Mouse (Mus musculus): ENCODE measurements at regions not wholly inside any gene's neighbourhood (a gene's known extent, or its start where the extent isn't known, plus 50 kb on each side); places are given as distances from the start of the nearest gene placed in this dataset.
A peak's percentile ranks its signal among the peaks of the same experiment; 100 is the strongest.

- no peak for DNase-seq (ENCODE audit: low spot score)
- Histone ChIP-seq H3K4me2 (ENCODE audit: low read depth, low read length) (no peak overlapping the region), H3K4me3 (ENCODE audit: low read depth, low read length) (no peak overlapping the region), H3K9ac (replicated peaks; ENCODE audit: low read depth, low read length) (no peak overlapping the region), H3K27me3 (ENCODE audit: control insufficient read depth, insufficient read depth, low read length) (no peaks in the 10 kb centered on the region), H3K9me3 (replicated peaks; ENCODE audit: control insufficient read depth, low read length) (no peaks in the 10 kb centered on the region), H3K27ac (ENCODE audit: low read depth) (no peak overlapping the region), H3K36me3 (replicated peaks; ENCODE audit: control insufficient read depth, insufficient read depth, low read length) (no peaks in the 10 kb centered on the region), H3K4me1 (ENCODE audit: control insufficient read depth, insufficient read depth) (peaks cover 21% of the 10 kb centered on the region)
- no peak for ATAC-seq (ENCODE audit: insufficient read depth, low read depth)
- TF ChIP-seq EP300 (IDR thresholded peaks at IDR 0.05; ENCODE audit: low read depth) (no peak), CTCF (IDR thresholded peaks at IDR 0.05; ENCODE audit: low read depth) (no peak)
- 34% methylated on average over 5 of the region's 5 CpGs for WGBS
Measured at GRCm38 (mm10) chr2:73041475-73041874, 55.0 kb upstream of the Gm11084 start.

- no peak for DNase-seq (ENCODE audit: low spot score)
- no peaks in the 10 kb centered on the region for H3K9me3 ChIP-seq (replicated peaks; ENCODE audit: control insufficient read depth, low read length)
- TF ChIP-seq EP300 (IDR thresholded peaks at IDR 0.05; ENCODE audit: low read depth) (no peak), CTCF (IDR thresholded peaks at IDR 0.05; ENCODE audit: low read depth) (no peak)
- H3K4me2 ChIP-seq (ENCODE audit: low read depth, low read length): no peak overlapping the region
- no peaks in the 10 kb centered on the region for H3K36me3 ChIP-seq (replicated peaks; ENCODE audit: control insufficient read depth, insufficient read depth, low read length)
- H3K27ac ChIP-seq (ENCODE audit: low read depth): no peak overlapping the region
- H3K9ac ChIP-seq (replicated peaks; ENCODE audit: low read depth, low read length): no peak overlapping the region
- no peak for ATAC-seq (ENCODE audit: insufficient read depth, low read depth)
- H3K4me3 ChIP-seq (ENCODE audit: low read depth, low read length): no peak overlapping the region
- no peaks in the 10 kb centered on the region for H3K27me3 ChIP-seq (ENCODE audit: control insufficient read depth, insufficient read depth, low read length)
- 80% methylated on average over 3 of the region's 3 CpGs for WGBS
- peaks cover 16% of the 10 kb centered on the region for H3K4me1 ChIP-seq (ENCODE audit: control insufficient read depth, insufficient read depth)
Measured at GRCm38 (mm10) chr2:73040031-73040430, 53.5 kb upstream of the Gm11084 start.

GRCm38 (mm10) chr2:73039300-73039699 lies 52.8 kb upstream of the Gm11084 start:
- Histone ChIP-seq H3K27ac (ENCODE audit: low read depth) (no peak overlapping the region), H3K9ac (replicated peaks; ENCODE audit: low read depth, low read length) (no peak overlapping the region), H3K36me3 (replicated peaks; ENCODE audit: control insufficient read depth, insufficient read depth, low read length) (no peaks in the 10 kb centered on the region), H3K4me3 (ENCODE audit: low read depth, low read length) (no peak overlapping the region), H3K4me1 (ENCODE audit: control insufficient read depth, insufficient read depth) (peaks cover 16% of the 10 kb centered on the region), H3K9me3 (replicated peaks; ENCODE audit: control insufficient read depth, low read length) (no peaks in the 10 kb centered on the region), H3K27me3 (ENCODE audit: control insufficient read depth, insufficient read depth, low read length) (no peaks in the 10 kb centered on the region), H3K4me2 (ENCODE audit: low read depth, low read length) (no peak overlapping the region)
- DNase-seq (ENCODE audit: low spot score) (no peak), ATAC-seq (ENCODE audit: insufficient read depth, low read depth) (no peak)
- no peak for TF ChIP-seq EP300 (IDR thresholded peaks at IDR 0.05; ENCODE audit: low read depth)
- TF ChIP-seq CTCF (IDR thresholded peaks at IDR 0.05; ENCODE audit: low read depth): no peak
- WGBS: 54% methylated on average over 2 of the region's 2 CpGs

- WGBS: 10% methylated on average over 16 of the region's 16 CpGs
- no peaks in the 10 kb centered on the region for H3K9me3 ChIP-seq (replicated peaks; ENCODE audit: control insufficient read depth, low read length)
- H3K4me2 ChIP-seq (ENCODE audit: low read depth, low read length): peak overlapping the region; percentile 46
- H3K36me3 ChIP-seq (replicated peaks; ENCODE audit: control insufficient read depth, insufficient read depth, low read length): no peaks in the 10 kb centered on the region
- DNase-seq (ENCODE audit: low spot score) (peak; percentile 77), ATAC-seq (ENCODE audit: insufficient read depth, low read depth) (peak; percentile 87)
- H3K27ac ChIP-seq (ENCODE audit: low read depth): peak overlapping the region; percentile 96
- H3K4me3 ChIP-seq (ENCODE audit: low read depth, low read length): peak overlapping the region; percentile 17
- no peak for TF ChIP-seq CTCF (IDR thresholded peaks at IDR 0.05; ENCODE audit: low read depth)
- peak; percentile 57; the same call in 1 of the 2 replicates for TF ChIP-seq EP300 (IDR thresholded peaks at IDR 0.05; ENCODE audit: low read depth)
- 0 out of 2 replicates have a peak overlapping the region, but pooled peaks have one; percentile 24 for H3K9ac ChIP-seq (replicated peaks; ENCODE audit: low read depth, low read length)
- no peaks in the 10 kb centered on the region for H3K27me3 ChIP-seq (ENCODE audit: control insufficient read depth, insufficient read depth, low read length)
- H3K4me1 ChIP-seq (ENCODE audit: control insufficient read depth, insufficient read depth): peaks cover 16% of the 10 kb centered on the region
Measured at GRCm38 (mm10) chr2:73038290-73038732, 51.8 kb upstream of the Gm11084 start.

- peak overlapping the region; percentile 24 for H3K9ac ChIP-seq (replicated peaks; ENCODE audit: low read depth, low read length)
- H3K9me3 ChIP-seq (replicated peaks; ENCODE audit: control insufficient read depth, low read length): no peaks in the 10 kb centered on the region
- 13% methylated on average over 13 of the region's 13 CpGs for WGBS
- H3K4me3 ChIP-seq (ENCODE audit: low read depth, low read length): peak overlapping the region; percentile 17; the same call in 1 of the 2 replicates
- peak; percentile 78 for ATAC-seq (ENCODE audit: insufficient read depth, low read depth)
- H3K36me3 ChIP-seq (replicated peaks; ENCODE audit: control insufficient read depth, insufficient read depth, low read length): no peaks in the 10 kb centered on the region
- no peaks in the 10 kb centered on the region for H3K27me3 ChIP-seq (ENCODE audit: control insufficient read depth, insufficient read depth, low read length)
- peak overlapping the region; percentile 96 for H3K27ac ChIP-seq (ENCODE audit: low read depth)
- H3K4me1 ChIP-seq (ENCODE audit: control insufficient read depth, insufficient read depth): peaks cover 16% of the 10 kb centered on the region
- DNase-seq (ENCODE audit: low spot score): peak; percentile 85
- no peak for TF ChIP-seq CTCF (IDR thresholded peaks at IDR 0.05; ENCODE audit: low read depth)
- TF ChIP-seq EP300 (IDR thresholded peaks at IDR 0.05; ENCODE audit: low read depth): no peak
- peak overlapping the region; percentile 46 for H3K4me2 ChIP-seq (ENCODE audit: low read depth, low read length)
Measured at GRCm38 (mm10) chr2:73037266-73038046, 50.9 kb upstream of the Gm11084 start.

Measured in heart, postnatal 0 days (tissue).